Mouse (Mus musculus): ENCODE measurements around the gene Mad1l1.

Mad1l1 gene

DNA sequence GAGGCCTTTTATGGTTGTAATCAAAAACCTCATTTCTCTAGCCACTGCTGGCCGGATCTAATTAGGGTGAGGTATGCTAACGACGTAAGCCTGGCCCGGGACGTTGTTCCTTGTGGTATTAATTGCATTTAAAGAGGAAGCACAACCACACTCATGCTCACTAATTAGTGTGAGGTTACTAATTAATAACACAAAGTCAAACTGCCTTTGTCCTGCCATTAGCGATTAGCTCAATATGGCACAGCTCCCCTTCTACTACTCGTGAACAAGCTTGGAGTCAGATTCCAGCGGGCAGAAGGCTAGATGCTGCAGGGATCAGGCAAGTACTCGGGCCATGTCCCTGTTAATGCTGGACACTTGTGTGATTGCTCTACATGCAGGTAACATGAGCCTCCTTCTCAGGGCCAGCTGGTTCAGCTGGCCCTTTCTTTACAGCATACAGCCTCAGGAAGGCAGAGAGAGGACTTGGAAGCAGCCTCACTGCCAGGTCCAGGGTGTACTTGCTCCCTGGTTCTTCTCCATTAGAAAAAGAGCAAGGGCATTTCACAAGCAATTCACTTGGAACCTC is 192.9 kb downstream of the Mad1l1 start:
- no peak for DNase-seq (ENCODE audit: low spot score)

DNA sequence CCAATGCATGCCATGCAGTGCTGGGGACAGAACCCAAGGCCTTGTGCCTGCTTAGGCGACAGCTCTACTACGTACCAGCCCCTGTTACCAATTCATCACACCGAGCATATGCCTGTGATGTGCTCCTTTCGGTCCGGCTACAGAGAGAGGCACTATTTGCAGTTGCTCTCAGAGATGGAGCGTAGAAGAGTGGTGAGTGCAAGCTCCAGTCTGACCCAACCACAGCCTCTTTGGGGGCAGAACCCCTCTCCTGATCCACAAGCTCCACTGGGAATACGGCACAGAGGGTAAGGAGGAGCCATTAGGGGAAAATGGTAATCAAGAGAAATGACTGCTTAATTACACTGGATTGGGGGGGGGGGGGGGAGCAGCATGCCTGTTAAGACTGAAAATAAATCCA is 193.4 kb downstream of the Mad1l1 start:
- DNase-seq (ENCODE audit: low spot score) = no peak

GRCm38 (mm10) chr5:140124626-140125025 is 196.7 kb downstream of the Mad1l1 start:
- no peak for DNase-seq (ENCODE audit: low spot score)

DNA sequence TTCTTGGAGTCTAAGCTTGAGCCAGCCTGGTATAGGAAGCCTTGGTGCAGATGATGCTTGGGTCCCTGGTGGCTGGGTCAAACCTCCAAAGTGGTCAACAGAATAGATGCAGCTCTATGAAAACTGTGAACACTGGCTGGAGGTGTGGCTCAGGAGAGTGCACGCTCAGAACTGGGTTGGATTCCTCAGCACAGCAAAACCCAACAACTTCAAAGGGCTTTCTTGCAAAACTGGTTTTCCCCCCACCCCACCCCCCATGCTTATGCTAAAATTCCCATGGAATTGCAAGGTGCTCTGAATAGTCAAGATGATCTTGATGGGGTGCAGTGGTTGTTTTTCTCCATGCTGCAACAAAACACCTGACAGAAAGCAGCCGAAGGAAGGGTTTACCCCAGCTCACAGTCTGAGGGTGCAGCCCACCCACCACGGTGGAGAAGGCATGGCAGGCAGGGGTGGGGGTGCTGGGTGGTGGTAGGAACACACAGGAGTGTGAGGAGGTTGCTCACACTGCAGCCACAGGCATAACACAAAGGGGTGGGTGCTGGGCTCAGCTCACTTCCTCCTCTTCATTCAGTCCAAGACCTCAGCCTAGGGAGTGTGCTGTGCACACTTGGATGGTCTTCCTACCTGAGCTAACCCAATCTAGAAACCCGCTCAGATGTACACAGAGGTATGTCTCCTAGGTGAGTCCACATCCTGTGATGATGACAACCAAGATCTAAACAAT is 197.5 kb downstream of the Mad1l1 start:
- no peak for DNase-seq (ENCODE audit: low spot score)

- no peak for DNase-seq (ENCODE audit: low spot score)
These were observed 198.2 kb downstream of the Mad1l1 start for GRCm38 (mm10) chr5:140123194-140123593.

- DNase-seq (ENCODE audit: low spot score) = no peak
These were observed 199.4 kb downstream of the Mad1l1 start for GRCm38 (mm10) chr5:140121966-140122365.

DNA sequence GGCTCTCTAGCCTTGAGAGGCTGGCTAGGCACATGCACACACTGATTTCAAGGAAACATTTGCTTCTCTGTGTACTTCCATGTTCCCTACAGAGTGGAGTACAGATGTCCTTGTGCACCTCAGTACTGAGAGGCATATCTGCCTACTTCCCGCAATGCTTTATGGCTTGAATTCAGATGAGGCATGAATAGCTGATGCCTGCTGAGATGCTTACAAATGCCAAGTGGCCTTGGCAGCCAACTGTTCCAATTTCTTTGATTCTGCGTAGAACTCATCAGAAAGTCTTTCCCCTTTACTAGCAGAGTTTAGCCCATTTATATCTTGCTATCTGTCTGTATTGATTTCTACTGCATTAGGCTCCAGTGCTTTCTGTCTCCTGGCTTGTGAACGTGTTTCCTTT is 202.4 kb downstream of the Mad1l1 start:
- no peak for DNase-seq (ENCODE audit: low spot score)

GRCm38 (mm10) chr5:140117968-140118367 is 203.4 kb downstream of the Mad1l1 start:
- peak; percentile 34 for DNase-seq (ENCODE audit: low spot score)

- DNase-seq (ENCODE audit: low spot score) = no peak
These were observed 205.7 kb downstream of the Mad1l1 start for GRCm38 (mm10) chr5:140115434-140116271.

DNA sequence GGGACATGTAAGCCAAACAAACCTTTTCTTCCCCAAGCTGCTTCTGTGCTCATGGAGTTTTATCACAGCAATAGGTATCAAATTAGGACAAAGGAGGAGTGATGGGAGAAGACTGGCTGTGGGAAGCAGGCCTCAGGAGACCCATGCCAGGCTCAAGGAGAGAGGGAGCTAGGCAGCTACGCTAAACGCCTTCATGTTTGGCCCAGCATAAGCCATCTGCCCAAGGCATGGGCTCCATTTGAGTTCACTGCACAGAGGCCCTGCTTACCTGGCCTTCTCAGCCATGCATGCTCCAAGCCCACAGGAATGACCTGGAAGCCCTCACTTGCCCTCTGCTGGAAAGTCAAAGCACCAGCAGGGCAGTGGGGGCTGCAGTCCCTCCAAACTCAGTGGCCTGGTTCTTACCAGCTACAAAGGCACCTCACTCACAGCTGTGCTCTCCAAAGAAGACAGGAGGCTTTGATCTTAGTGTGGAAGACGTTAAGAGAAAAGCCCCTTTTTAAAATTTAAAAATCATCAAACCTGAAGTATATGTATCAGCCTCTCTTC is 206.8 kb downstream of the Mad1l1 start:
- no peak for DNase-seq (ENCODE audit: low spot score)

GRCm38 (mm10) chr5:140113281-140113680 is 208.1 kb downstream of the Mad1l1 start:
- peak; percentile 58 for DNase-seq (ENCODE audit: low spot score)

DNA sequence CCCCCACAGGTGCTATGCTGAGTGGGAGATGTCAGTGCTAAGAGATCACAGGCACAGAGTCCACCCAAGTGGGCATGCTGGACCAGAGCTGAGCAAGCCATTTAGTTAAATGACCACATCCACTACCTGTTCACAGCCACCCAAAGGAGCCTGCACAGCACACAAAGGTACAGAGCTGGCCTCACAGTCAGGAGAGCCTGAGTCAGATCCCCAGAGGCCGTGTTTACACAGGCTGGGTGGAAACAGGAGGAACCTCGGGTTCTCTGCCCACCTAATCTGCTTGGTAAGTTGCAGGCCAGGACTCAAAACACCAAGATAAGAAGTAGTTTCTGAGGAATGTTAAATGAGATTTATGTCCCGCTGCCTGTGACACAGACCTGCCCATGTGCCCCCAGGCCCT is 211.3 kb downstream of the Mad1l1 start:
- DNase-seq (ENCODE audit: low spot score) = no peak

GRCm38 (mm10) chr5:140107907-140108306 is 213.4 kb downstream of the Mad1l1 start:
- DNase-seq (ENCODE audit: low spot score) = no peak

DNA sequence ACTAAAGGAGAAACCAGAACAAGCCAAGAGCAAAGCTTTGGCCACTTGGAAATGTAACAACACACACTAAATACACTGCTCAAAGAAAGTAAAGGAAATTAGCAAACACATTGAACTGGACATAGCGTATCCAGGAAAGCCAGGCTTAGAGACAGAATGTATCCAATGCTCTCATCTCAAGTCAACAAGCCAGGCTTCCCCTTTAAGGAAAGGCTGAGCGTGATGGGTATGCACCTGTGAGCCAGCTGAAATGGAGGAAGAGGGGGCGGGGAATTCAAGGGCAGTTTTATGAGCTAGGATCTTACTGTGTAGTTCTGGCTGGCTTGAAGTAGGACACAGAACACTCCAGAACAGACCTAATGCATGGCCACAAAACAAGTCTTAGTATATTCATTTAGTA is 215.3 kb downstream of the Mad1l1 start:
- DNase-seq (ENCODE audit: low spot score) = no peak

DNA sequence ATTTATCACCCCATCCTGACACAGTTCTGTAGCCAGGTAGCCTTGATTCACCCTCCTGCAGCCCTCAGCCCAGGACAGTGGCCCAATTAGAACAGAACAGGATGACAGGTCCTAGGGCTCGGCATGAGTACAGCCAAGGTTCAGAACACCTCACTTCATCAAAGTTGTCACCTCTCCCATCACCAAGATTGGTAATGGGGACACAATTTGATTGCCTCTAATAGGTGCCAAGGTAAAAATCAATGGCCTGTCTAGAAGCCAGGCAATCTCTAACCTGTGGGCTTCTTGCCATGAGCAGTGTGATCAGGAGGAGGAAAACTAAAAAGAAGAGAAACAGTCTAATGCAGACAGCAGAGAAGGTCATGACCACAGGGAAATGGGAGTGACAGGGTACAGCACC is 216.5 kb downstream of the Mad1l1 start:
- DNase-seq (ENCODE audit: low spot score) = no peak

GRCm38 (mm10) chr5:140102731-140103130 is 218.6 kb downstream of the Mad1l1 start:
- no peak for DNase-seq (ENCODE audit: low spot score)

DNA sequence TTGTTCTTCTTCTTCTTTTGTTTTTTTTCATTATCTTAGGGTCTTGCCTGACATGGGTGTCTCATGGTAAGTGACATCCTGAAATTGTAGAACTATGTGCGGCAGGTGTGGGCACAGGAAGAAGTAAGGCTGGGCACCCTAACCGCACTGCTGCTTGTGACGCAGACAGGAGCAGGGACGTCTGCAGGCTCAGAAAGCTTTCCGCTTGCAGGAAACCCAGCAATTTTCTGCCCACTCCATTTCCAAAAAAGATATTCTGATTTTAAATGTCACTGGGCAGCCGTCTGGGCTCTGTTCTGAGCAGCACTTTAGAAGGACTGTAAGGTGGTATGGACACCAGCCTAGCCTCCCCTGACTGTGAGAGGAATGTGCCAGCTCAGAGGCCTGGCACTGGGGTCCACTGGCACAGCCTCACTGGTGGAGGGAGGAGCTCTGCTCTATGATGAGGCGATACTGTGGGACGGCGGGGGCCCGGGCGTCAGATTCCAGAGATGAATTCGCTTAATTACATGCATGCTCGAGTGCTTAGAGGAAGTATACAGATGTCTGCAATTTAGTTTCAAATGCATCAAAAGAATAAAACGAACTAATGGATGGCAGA is 219.8 kb downstream of the Mad1l1 start:
- no peak for DNase-seq (ENCODE audit: low spot score)

DNA sequence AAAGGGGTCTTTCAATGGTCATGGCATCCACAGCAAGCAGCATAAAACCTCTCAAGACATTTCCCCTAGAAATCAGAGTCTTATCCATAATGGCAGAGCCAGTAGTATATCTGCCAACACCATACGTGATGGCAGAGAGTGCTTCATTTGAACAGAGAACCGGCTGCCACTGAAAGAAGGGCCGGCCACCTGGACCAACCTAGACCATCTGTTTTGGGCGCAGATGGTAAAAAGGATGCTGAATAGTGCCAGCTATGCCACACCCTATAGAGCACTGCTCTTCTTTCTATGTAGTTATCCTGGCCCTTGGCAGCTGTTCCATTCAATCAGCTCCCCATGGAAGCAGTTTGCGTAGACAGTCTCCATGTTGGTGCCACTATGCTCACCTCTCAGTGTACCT is 222.6 kb downstream of the Mad1l1 start:
- DNase-seq (ENCODE audit: low spot score) = no peak

- no peak for DNase-seq (ENCODE audit: low spot score)
These were observed 226.1 kb downstream of the Mad1l1 start for GRCm38 (mm10) chr5:140095203-140095602.

DNA sequence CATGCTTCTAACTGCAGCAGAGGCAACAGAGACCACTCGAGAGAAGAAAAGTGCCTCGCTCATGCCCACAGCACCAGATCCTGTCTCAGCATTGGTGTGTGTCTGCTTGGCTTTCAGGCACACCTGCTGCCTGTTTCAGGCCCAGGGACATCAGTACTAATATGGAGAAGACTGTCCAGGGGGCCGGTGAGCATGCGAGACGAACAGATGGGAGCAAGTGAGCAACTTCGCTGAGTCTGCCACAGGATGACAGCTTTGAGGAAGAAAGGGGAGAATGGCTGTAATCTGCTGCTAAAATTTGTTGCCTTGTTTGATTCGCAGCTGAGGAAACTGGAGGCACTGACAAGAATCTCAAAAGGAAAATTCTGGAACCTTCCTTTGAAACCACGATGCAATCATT is 227.9 kb downstream of the Mad1l1 start:
- no peak for DNase-seq (ENCODE audit: low spot score)

- no peak for DNase-seq (ENCODE audit: low spot score)
These were observed 229.8 kb downstream of the Mad1l1 start for GRCm38 (mm10) chr5:140091601-140092000.

DNA sequence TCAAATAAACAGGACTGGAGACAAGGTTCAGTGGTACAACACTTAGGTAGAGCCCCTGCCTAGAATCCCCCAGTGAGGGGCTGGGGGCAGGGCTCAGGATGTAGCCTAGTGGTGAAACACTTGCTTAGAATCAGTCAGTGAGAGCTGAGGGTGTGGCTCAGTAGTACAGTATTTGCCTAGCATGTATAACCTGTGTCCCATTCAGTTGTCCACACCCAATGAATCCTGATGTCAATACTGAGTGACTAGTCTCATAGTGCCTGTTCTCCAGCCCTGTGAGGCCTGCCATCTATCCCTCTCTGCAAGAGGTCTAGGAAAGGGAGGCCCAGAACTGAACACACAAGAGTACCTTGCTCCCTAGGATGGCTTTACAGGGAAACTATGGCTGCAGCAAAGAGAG is 232.1 kb downstream of the Mad1l1 start:
- no peak for DNase-seq (ENCODE audit: low spot score)
